In genomic region chr11:73019147-73019795, GRCm38 (mm10) we compare ENCODE assay signal across 8 mouse cellular contexts. TPM values are rescaled to one million over a fixed set of nuclear protein-coding genes. Genes with fewer than 3 reads are reported as not detected.
DNase-seq lines count a peak whose midpoint lies in the region; ATAC-seq lines count a peak whose summit lies in the region.

No protein-coding gene starts in this region.

- H3K27me3 ChIP-seq in heart, embryonic 11.5 days (ENCODE audit: control insufficient read depth, insufficient read depth, low read length): peaks cover 42% of the 10 kb centered on the region
- peaks cover 35% of the 10 kb centered on the region for H3K27me3 ChIP-seq in liver, embryonic 16.5 days (ENCODE audit: control insufficient read depth, insufficient read depth, low read depth, low read length)
- H3K27me3 ChIP-seq in neural tube, embryonic 14.5 days (ENCODE audit: control insufficient read depth, insufficient read depth, low read length): 0 out of 2 replicates have a peak, but pooled peaks cover 4% of the 10 kb centered on the region

- no peaks in the 10 kb centered on the region for H3K36me3 ChIP-seq in heart, embryonic 11.5 days (ENCODE audit: control insufficient read depth, insufficient read depth, low read length)
- no peaks in the 10 kb centered on the region for H3K36me3 ChIP-seq in liver, embryonic 16.5 days (ENCODE audit: control insufficient read depth, insufficient read depth)
- no peaks in the 10 kb centered on the region for H3K36me3 ChIP-seq in neural tube, embryonic 14.5 days (ENCODE audit: control insufficient read depth, insufficient read depth, low read length)

- H3K4me3 ChIP-seq in heart, embryonic 11.5 days (ENCODE audit: low read depth, low read length): peak overlapping the region; percentile 54
- peak overlapping the region; percentile 63 for H3K4me3 ChIP-seq in liver, embryonic 16.5 days (ENCODE audit: low read depth, low read length)
- H3K4me3 ChIP-seq in neural tube, embryonic 14.5 days (ENCODE audit: low read depth, low read length): peak overlapping the region; percentile 68

- ATAC-seq in heart, embryonic 11.5 days (replicated peaks; ENCODE audit: insufficient number of reproducible peaks, low FRiP score, low TSS enrichment): peak; percentile 31
- ATAC-seq in liver, embryonic 16.5 days (ENCODE audit: low read depth): no peak
- ATAC-seq in neural tube, embryonic 14.5 days (ENCODE audit: low read depth): peak; percentile 82

- H3K4me1 ChIP-seq in heart, embryonic 11.5 days (ENCODE audit: control insufficient read depth, insufficient read depth, low read length): peaks cover 11% of the 10 kb centered on the region
- H3K4me1 ChIP-seq in liver, embryonic 16.5 days (ENCODE audit: control insufficient read depth, low read depth, low read length): peaks cover 11% of the 10 kb centered on the region
- peaks cover 8% of the 10 kb centered on the region; the same call in 1 of the 2 replicates for H3K4me1 ChIP-seq in neural tube, embryonic 14.5 days (ENCODE audit: control insufficient read depth, insufficient read depth, low read length)

- peak overlapping the region; percentile 70 for H3K9ac ChIP-seq in heart, embryonic 11.5 days (ENCODE audit: low read depth, low read length)
- peak overlapping the region; percentile 34; the same call in 1 of the 2 replicates for H3K9ac ChIP-seq in liver, embryonic 16.5 days (ENCODE audit: low read depth, low read length)
- H3K9ac ChIP-seq in neural tube, embryonic 14.5 days (replicated peaks; ENCODE audit: low read depth, low read length): peak overlapping the region; percentile 72

- WGBS in heart, embryonic 11.5 days (ENCODE audit: insufficient replicate concordance): 2% methylated on average over 46 of the region's 46 CpGs
- WGBS in liver, embryonic 16.5 days (ENCODE audit: insufficient replicate concordance): under 1% methylated on average over 46 of the region's 46 CpGs
- under 1% methylated on average over 46 of the region's 46 CpGs for WGBS in neural tube, embryonic 14.5 days

- H3K9me3 ChIP-seq in heart, embryonic 11.5 days (replicated peaks; ENCODE audit: control insufficient read depth, low read length): no peaks in the 10 kb centered on the region
- no peaks in the 10 kb centered on the region for H3K9me3 ChIP-seq in liver, embryonic 16.5 days (replicated peaks; ENCODE audit: control insufficient read depth, low read length)
- no peaks in the 10 kb centered on the region for H3K9me3 ChIP-seq in neural tube, embryonic 14.5 days (ENCODE audit: control insufficient read depth, low read length)

- H3K4me2 ChIP-seq in heart, embryonic 11.5 days: peak overlapping the region; percentile 98
- peak overlapping the region; percentile 88 for H3K4me2 ChIP-seq in liver, embryonic 16.5 days (ENCODE audit: low read depth, low read length)
- H3K4me2 ChIP-seq in neural tube, embryonic 14.5 days (ENCODE audit: low read depth, low read length): peak overlapping the region; percentile 90

- no peak overlapping the region for H3K27ac ChIP-seq in heart, embryonic 11.5 days (ENCODE audit: low read depth, low read length)
- H3K27ac ChIP-seq in liver, embryonic 16.5 days (ENCODE audit: low read length): no peak overlapping the region
- peak overlapping the region; percentile 66 for H3K27ac ChIP-seq in neural tube, embryonic 14.5 days (ENCODE audit: low read depth, low read length)

- peak; percentile 71 for DNase-seq in 3134 (ENCODE audit: extremely low read depth, insufficient read length, low spot score)
- DNase-seq in MN1 (ENCODE audit: low spot score): peak; percentile 59
- DNase-seq in cerebellum, postnatal 14 days: peak; percentile 62 to 76
- DNase-seq in kidney, postnatal 4 days: peak; percentile 54 to 71
- DNase-seq in thymus, postnatal 25 days: peak; percentile 94

RNA-seq across cellular contexts. Expression of gene Camkk1, which starts 0.5 kb away (rescaled TPM):
- 1.3 and 1.5 TPM in 2 replicates for polyA plus RNA-seq in heart, embryonic 11.5 days (2014; fragmentation: Nextera tagmentation; extraction: Ambion mirVana)
- polyA plus RNA-seq in liver, embryonic 16.5 days (2015; fragmentation: Nextera tagmentation; extraction: Ambion mirVana): 0.76 and 0.86 TPM in 2 replicates
- polyA plus RNA-seq in neural tube, embryonic 14.5 days (2014; fragmentation: Nextera tagmentation; extraction: Ambion mirVana): 14.0 and 20.4 TPM in 2 replicates

RNA-seq across cellular contexts. Expression of gene P2rx1, which starts 20.4 kb away (rescaled TPM):
- 2.9 and 4.0 TPM in 2 replicates for polyA plus RNA-seq in heart, embryonic 11.5 days (2014; fragmentation: Nextera tagmentation; extraction: Ambion mirVana)
- 5.5 and 6.6 TPM in 2 replicates for polyA plus RNA-seq in liver, embryonic 16.5 days (2015; fragmentation: Nextera tagmentation; extraction: Ambion mirVana)
- 0.29 and 0.75 TPM in 2 replicates for polyA plus RNA-seq in neural tube, embryonic 14.5 days (2014; fragmentation: Nextera tagmentation; extraction: Ambion mirVana)

RNA-seq across cellular contexts. Expression of gene Ncbp3, which starts 28.3 kb away (rescaled TPM):
- 9.6 and 10.3 TPM in 2 replicates for polyA plus RNA-seq in heart, embryonic 11.5 days (2014; fragmentation: Nextera tagmentation; extraction: Ambion mirVana)
- polyA plus RNA-seq in liver, embryonic 16.5 days (2015; fragmentation: Nextera tagmentation; extraction: Ambion mirVana): 4.2 and 4.3 TPM in 2 replicates
- polyA plus RNA-seq in neural tube, embryonic 14.5 days (2014; fragmentation: Nextera tagmentation; extraction: Ambion mirVana): 9.6 and 11.4 TPM in 2 replicates

RNA-seq across cellular contexts. Expression of gene Atp2a3, which starts 58.3 kb away (rescaled TPM):
- 2.1 and 2.9 TPM in 2 replicates for polyA plus RNA-seq in heart, embryonic 11.5 days (2014; fragmentation: Nextera tagmentation; extraction: Ambion mirVana)
- 10.8 and 13.1 TPM in 2 replicates for polyA plus RNA-seq in liver, embryonic 16.5 days (2015; fragmentation: Nextera tagmentation; extraction: Ambion mirVana)
- polyA plus RNA-seq in neural tube, embryonic 14.5 days (2014; fragmentation: Nextera tagmentation; extraction: Ambion mirVana): 0.70 and 1.1 TPM in 2 replicates
